Mouse (Mus musculus) CD4-positive, CD25-positive, alpha-beta regulatory T cell, adult 2 months (primary cell): Measurements from ENCODE around the gene Ankrd23.
A peak's percentile ranks its signal among the peaks of the same experiment; 100 is the strongest.

Experiments
- DNase-seq: peaks from one replicate; pipeline ENCODE4 v3.0.0-alpha.2; 2012; ENCODE audit warnings: low read depth, low spot score

Ankrd23 gene

GRCm38 (mm10) chr1:36545845-36546600 lies 9.3 kb upstream of the Ankrd23 start:
- DNase-seq = peak; percentile 60

GRCm38 (mm10) chr1:36545382-36545781 lies 8.7 kb upstream of the Ankrd23 start:
- peak; percentile 16 for DNase-seq

- no peak for DNase-seq
Observed at GRCm38 (mm10) chr1:36542925-36543324, 6.2 kb upstream of the Ankrd23 start.

GRCm38 (mm10) chr1:36541844-36542243 lies 5.2 kb upstream of the Ankrd23 start:
- DNase-seq = no peak

GRCm38 (mm10) chr1:36540807-36541206 lies 4.1 kb upstream of the Ankrd23 start:
- no peak for DNase-seq

GRCm38 (mm10) chr1:36540132-36540531 lies 3.4 kb upstream of the Ankrd23 start:
- no peak for DNase-seq

- no peak for DNase-seq
Observed at GRCm38 (mm10) chr1:36539186-36539585, 2.5 kb upstream of the Ankrd23 start, which contains the start of gene Gm42417. TSS of gene Gm42417 (minus strand) at chr1:36539429.

GRCm38 (mm10) chr1:36538727-36539126 lies 2.0 kb upstream of the Ankrd23 start:
- DNase-seq = no peak

GRCm38 (mm10) chr1:36536397-36536728 lies 320 bp downstream of the Ankrd23 start:
- DNase-seq = no peak

- DNase-seq = no peak
Observed at GRCm38 (mm10) chr1:36535477-36536396, 946 bp downstream of the Ankrd23 start.

GRCm38 (mm10) chr1:36534595-36535058 lies 2.1 kb downstream of the Ankrd23 start:
- no peak for DNase-seq

GRCm38 (mm10) chr1:36533546-36533945 lies 3.1 kb downstream of the Ankrd23 start:
- DNase-seq = no peak

- DNase-seq = no peak
Observed at GRCm38 (mm10) chr1:36531461-36531860, 5.2 kb downstream of the Ankrd23 start.

- DNase-seq = no peak
Observed at GRCm38 (mm10) chr1:36530962-36531361, 5.7 kb downstream of the Ankrd23 start.

GRCm38 (mm10) chr1:36530485-36530884 lies 6.2 kb downstream of the Ankrd23 start:
- no peak for DNase-seq

GRCm38 (mm10) chr1:36529875-36530274 lies 6.8 kb downstream of the Ankrd23 start:
- DNase-seq = no peak

- DNase-seq = no peak
Observed at GRCm38 (mm10) chr1:36529274-36529673, 7.4 kb downstream of the Ankrd23 start.

GRCm38 (mm10) chr1:36528351-36528750 lies 8.3 kb downstream of the Ankrd23 start:
- DNase-seq = no peak

GRCm38 (mm10) chr1:36526903-36527302 lies 9.8 kb downstream of the Ankrd23 start:
- no peak for DNase-seq

GRCm38 (mm10) chr1:36525774-36526173 lies 10.9 kb downstream of the Ankrd23 start:
- no peak for DNase-seq

- no peak for DNase-seq
Observed at GRCm38 (mm10) chr1:36524058-36524457, 12.6 kb downstream of the Ankrd23 start.

- no peak for DNase-seq
Observed at GRCm38 (mm10) chr1:36523332-36524013, 13.2 kb downstream of the Ankrd23 start.
